Mouse (Mus musculus): ENCODE data around the gene Trpv1.
A peak's percentile ranks its signal among the peaks of the same experiment; 100 is the strongest.

Trpv1 gene

GRCm38 (mm10) chr11:73233992-73234391, at the start of gene Trpv1:
Trpv1 (plus strand) TSS chr11:73234292.
- no peak for DNase-seq (ENCODE audit: low spot score)

GRCm38 (mm10) chr11:73185872-73186615, 48.0 kb upstream of the Trpv1 start:
- DNase-seq (ENCODE audit: low spot score), result no peak

- no peak for DNase-seq (ENCODE audit: low spot score)
Measured at GRCm38 (mm10) chr11:73187231-73187630, 46.9 kb upstream of the Trpv1 start.

- peak; percentile 22 for DNase-seq (ENCODE audit: low spot score)
Measured at GRCm38 (mm10) chr11:73193047-73193446, 41.0 kb upstream of the Trpv1 start.

GRCm38 (mm10) chr11:73194444-73194843, 39.6 kb upstream of the Trpv1 start:
- no peak for DNase-seq (ENCODE audit: low spot score)

GRCm38 (mm10) chr11:73198190-73198589, 35.9 kb upstream of the Trpv1 start:
- DNase-seq (ENCODE audit: low spot score), result no peak

GRCm38 (mm10) chr11:73198603-73199229, 35.4 kb upstream of the Trpv1 start, which contains the start of gene Ctns:
Ctns (minus strand) TSS chr11:73199042.
- peak; percentile 91 for DNase-seq (ENCODE audit: low spot score)

GRCm38 (mm10) chr11:73199230-73199712, 34.8 kb upstream of the Trpv1 start, which contains the start of gene Shpk:
Shpk (plus strand) TSS chr11:73199460.
- DNase-seq (ENCODE audit: low spot score), result peak; percentile 97

- DNase-seq (ENCODE audit: low spot score), result no peak
Measured at GRCm38 (mm10) chr11:73199879-73200278, 34.2 kb upstream of the Trpv1 start.

GRCm38 (mm10) chr11:73201021-73201420, 33.1 kb upstream of the Trpv1 start:
- DNase-seq (ENCODE audit: low spot score), result no peak

GRCm38 (mm10) chr11:73201597-73201996, 32.5 kb upstream of the Trpv1 start:
- DNase-seq (ENCODE audit: low spot score), result no peak

- DNase-seq (ENCODE audit: low spot score), result no peak
Measured at GRCm38 (mm10) chr11:73203895-73204294, 30.2 kb upstream of the Trpv1 start.

- DNase-seq (ENCODE audit: low spot score), result no peak
Measured at GRCm38 (mm10) chr11:73205194-73205593, 28.9 kb upstream of the Trpv1 start.

- DNase-seq (ENCODE audit: low spot score), result no peak
Measured at GRCm38 (mm10) chr11:73207621-73208020, 26.5 kb upstream of the Trpv1 start.

GRCm38 (mm10) chr11:73213956-73214355, 20.1 kb upstream of the Trpv1 start:
- DNase-seq (ENCODE audit: low spot score), result no peak

GRCm38 (mm10) chr11:73219671-73220070, 14.4 kb upstream of the Trpv1 start:
- DNase-seq (ENCODE audit: low spot score), result no peak

- no peak for DNase-seq (ENCODE audit: low spot score)
Measured at GRCm38 (mm10) chr11:73220651-73221050, 13.4 kb upstream of the Trpv1 start.

GRCm38 (mm10) chr11:73222846-73223245, 11.2 kb upstream of the Trpv1 start:
- DNase-seq (ENCODE audit: low spot score), result no peak

GRCm38 (mm10) chr11:73223966-73224365, 10.1 kb upstream of the Trpv1 start:
- no peak for DNase-seq (ENCODE audit: low spot score)

- DNase-seq (ENCODE audit: low spot score), result no peak
Measured at GRCm38 (mm10) chr11:73225856-73226255, 8.2 kb upstream of the Trpv1 start.

GRCm38 (mm10) chr11:73228881-73229280, 5.2 kb upstream of the Trpv1 start:
- no peak for DNase-seq (ENCODE audit: low spot score)

GRCm38 (mm10) chr11:73230081-73230480, 4.0 kb upstream of the Trpv1 start:
- DNase-seq (ENCODE audit: low spot score), result no peak

GRCm38 (mm10) chr11:73232513-73232912, 1.6 kb upstream of the Trpv1 start:
- DNase-seq (ENCODE audit: low spot score), result no peak

Data from layer of hippocampus, adult 11-12 months (tissue).